Mouse (Mus musculus) intestine, embryonic 14.5 days (tissue): ENCODE results near the gene Cyp4f17. TPM values are rescaled to one million over a fixed set of nuclear protein-coding genes. Genes with fewer than 3 reads are reported as not detected.

Source experiments
- ATAC-seq: fragments of 200-750 bp; cut with Nextera tagmentation; replicated peaks from 2 replicates; pipeline ENCODE4 v1.8.0; 2017; ENCODE audit warnings: low read depth, moderate number of reproducible peaks, moderate TSS enrichment, moderate library complexity; ENCODE audit not compliant: low FRiP score, low TSS enrichment
- DNase-seq: peaks from one replicate; pipeline ENCODE4 v3.0.0-alpha.2; 2018; ENCODE audit warnings: low spot score
- H3K27ac ChIP-seq: fragments of 300-500 bp; sonication (generic); 2 replicates; pipeline ENCODE4 v1.5.1; 2014; ENCODE audit warnings: low read depth, mild to moderate bottlenecking, control low read depth
- H3K27me3 ChIP-seq: fragments of 300-500 bp; sonication (generic); replicated peaks from 2 replicates; pipeline ENCODE4 v1.6.1; 2014; ENCODE audit warnings: low read length, control low read depth; ENCODE audit not compliant: control insufficient read depth, insufficient read depth
- H3K36me3 ChIP-seq: fragments of 300-500 bp; sonication (generic); 2 replicates; pipeline ENCODE4 v1.6.1; 2014; ENCODE audit warnings: low read length, control low read depth; ENCODE audit not compliant: control insufficient read depth, insufficient read depth
- H3K4me1 ChIP-seq: fragments of 300-500 bp; sonication (generic); replicated peaks from 2 replicates; pipeline ENCODE4 v1.6.1; 2014; ENCODE audit warnings: low read length, control low read depth, mixed read lengths; ENCODE audit not compliant: control insufficient read depth, insufficient read depth
- H3K4me2 ChIP-seq: fragments of 300-500 bp; sonication (generic); 2 replicates; pipeline ENCODE4 v1.6.1; 2014; ENCODE audit warnings: low read length
- H3K4me3 ChIP-seq: fragments of 300-500 bp; sonication (generic); 2 replicates; pipeline ENCODE4 v1.5.1; 2014; ENCODE audit warnings: low read depth, low read length, control low read depth, mixed read lengths
- H3K9ac ChIP-seq: fragments of 300-500 bp; sonication (generic); 2 replicates; pipeline ENCODE4 v1.6.1; 2014; ENCODE audit warnings: mild to moderate bottlenecking, low read length
- H3K9me3 ChIP-seq: fragments of 300-500 bp; sonication (generic); 2 replicates; pipeline ENCODE4 v1.6.1; 2016; ENCODE audit warnings: low read length, control low read depth; ENCODE audit not compliant: control insufficient read depth
- WGBS: fragments of 180-500 bp; shearing (Covaris S2); extraction: QIAGEN DNeasy Blood & Tissue Kit; methylation state at CpG from one replicate; pipeline ENCODE4 v1.1.7; 2014; 5-methylcytosine and 5-hydroxymethylcytosine counted together
- polyA plus RNA-seq: library from polyadenylated mRNA; unstranded; fragments of >200 nt; fragmentation: Nextera tagmentation; extraction: Ambion mirVana; gene quantifications from 2 replicates; pipeline ENCODE4 v1.2.1, GENCODE M21; 2014

Gene Cyp4f17
- 6.9 and 7.7 TPM in 2 replicates for polyA plus RNA-seq

DNA sequence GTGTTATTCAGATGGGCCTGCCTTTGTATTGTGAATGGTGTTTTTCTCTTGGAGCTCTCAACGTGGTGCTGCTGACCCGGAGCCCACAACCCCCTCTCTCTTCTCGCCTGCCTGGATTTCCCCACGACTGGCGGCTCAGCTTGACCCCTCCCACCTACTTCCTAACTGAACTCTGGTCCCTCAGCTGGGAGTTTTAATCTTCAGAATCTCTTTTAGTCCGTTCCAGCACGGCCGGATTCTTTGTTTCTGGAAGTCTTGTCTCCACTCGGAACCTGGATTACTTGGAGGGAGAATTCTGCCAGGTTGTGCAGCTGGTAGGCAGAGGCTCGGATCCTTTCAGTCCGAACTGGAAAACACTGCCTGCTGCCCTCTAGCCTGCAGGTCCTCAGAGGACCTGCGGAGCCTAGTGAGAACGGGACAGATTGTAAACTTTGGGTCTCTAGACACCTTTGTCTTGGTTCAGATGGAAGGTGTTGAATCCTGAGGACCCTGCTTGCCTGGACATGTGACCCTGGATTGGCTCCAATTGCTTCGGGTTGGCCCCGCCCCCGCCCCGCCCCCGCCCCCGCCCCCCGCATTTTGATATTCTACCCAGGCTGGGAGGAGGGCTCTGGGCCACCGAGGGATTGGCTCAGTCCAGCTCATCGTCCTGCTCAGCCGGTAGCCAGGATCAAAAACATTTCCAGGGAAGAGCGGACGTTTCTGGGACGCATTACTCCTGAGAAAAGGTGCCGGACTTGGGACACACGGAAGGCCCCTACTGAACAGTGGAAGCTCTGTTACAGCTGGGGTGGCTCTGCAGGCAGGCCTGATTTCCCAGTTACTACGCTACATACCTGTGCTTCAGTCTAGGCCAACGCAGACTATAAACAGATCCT lies at the start of gene Cyp4f17:
Cyp4f17 (plus strand) TSS at position 200 of the 878 bp plus-strand sequence.
- ATAC-seq (peak; percentile 91), DNase-seq (peak; percentile 90)
- WGBS: under 1% methylated on average over 30 of the region's 30 CpGs

DNA sequence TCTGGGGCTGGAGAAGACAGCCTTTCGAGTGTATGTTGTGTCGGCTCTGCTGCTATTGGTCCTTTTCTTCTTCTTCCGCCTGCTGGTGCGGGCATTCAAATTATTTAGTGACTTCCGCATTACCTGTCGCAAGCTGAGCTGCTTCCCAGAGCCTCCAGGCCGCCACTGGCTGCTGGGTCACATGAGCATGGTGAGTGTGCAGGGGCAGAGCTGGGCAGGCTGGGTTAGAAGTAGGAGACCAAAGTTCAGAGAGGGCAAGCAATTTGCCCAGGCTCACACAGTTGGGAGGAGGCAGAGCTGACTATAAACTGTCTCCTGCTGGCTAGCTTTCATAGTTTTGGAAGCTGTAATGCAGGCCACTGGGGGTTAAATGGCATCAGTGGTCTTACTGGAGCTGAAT lies 37.4 kb upstream of the Cyp4f17 start:
- no peak for ATAC-seq
- 40% methylated on average over 7 of the region's 7 CpGs for WGBS
- DNase-seq: no peak
- Histone ChIP-seq H3K4me3 (no peak overlapping the region), H3K9ac (no peak overlapping the region), H3K27me3 (0 out of 2 replicates have a peak, but pooled peaks cover 2% of the 10 kb centered on the region), H3K4me2 (no peak overlapping the region), H3K36me3 (no peaks in the 10 kb centered on the region), H3K4me1 (no peaks in the 10 kb centered on the region), H3K27ac (no peak overlapping the region), H3K9me3 (no peaks in the 10 kb centered on the region)

More for the DNA sequence above, at the start of gene Cyp4f17:
- Histone ChIP-seq H3K27me3 (no peaks in the 10 kb centered on the region), H3K4me3 (peak within 1 kb of the TSS; percentile 57), H3K9me3 (no peaks in the 10 kb centered on the region), H3K27ac (peak within 1 kb of the TSS; percentile 81), H3K4me1 (peaks cover 12% of the 10 kb centered on the region), H3K4me2 (peak within 1 kb of the TSS; percentile 97), H3K36me3 (peaks cover 6% of the 10 kb centered on the region; the same call in 1 of the 2 replicates), H3K9ac (peak within 1 kb of the TSS; percentile 50)

DNA sequence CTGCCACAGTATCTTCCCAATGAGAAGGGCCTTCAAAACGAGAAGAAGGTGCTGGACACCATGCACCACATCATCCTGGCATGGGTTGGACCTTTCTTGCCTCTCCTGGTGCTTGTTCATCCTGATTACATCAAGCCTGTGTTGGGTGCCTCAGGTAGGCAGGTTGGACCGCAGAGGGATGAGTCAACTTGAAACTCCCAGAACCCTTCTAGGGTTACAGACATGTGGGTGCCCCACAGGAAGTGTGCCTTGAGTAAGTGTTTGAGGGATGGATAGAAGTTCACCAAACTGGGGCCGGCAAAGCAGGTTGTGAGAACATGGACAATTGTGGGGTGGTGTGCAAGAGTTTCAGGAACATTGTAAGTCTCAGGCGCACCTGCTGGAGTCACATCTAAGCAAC lies 35.1 kb upstream of the Cyp4f17 start:
- Histone ChIP-seq H3K9me3 (no peaks in the 10 kb centered on the region), H3K27ac (no peak overlapping the region), H3K9ac (no peak overlapping the region), H3K27me3 (no peaks in the 10 kb centered on the region), H3K4me3 (no peak overlapping the region), H3K36me3 (no peaks in the 10 kb centered on the region), H3K4me2 (no peak overlapping the region), H3K4me1 (no peaks in the 10 kb centered on the region)
- 80% methylated on average over 4 of the region's 4 CpGs for WGBS
- ATAC-seq (no peak), DNase-seq (no peak)

DNA sequence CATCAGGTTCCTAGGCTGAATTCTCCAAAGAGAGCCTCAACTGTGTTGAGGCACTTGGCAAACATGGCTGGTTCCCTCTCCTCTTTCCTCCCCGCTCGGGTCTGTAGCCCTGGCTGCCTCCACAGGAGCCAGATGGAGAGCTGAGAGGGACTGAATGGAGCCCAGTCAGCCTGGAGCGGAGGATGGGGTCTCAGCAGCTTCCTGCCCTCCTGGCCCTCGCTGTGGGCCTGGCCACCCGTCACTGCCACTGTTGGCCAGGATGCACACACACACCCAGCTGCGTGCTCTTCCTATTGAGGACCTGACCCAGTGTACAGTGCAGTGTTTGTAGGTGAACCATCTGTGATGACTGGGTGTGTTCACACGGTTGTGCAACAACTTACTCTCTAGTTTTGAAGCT lies 33.7 kb upstream of the Cyp4f17 start:
- H3K36me3 ChIP-seq: no peaks in the 10 kb centered on the region
- no peak overlapping the region for H3K4me2 ChIP-seq
- no peak overlapping the region for H3K9ac ChIP-seq
- H3K27ac ChIP-seq: no peak overlapping the region
- no peak for ATAC-seq
- H3K9me3 ChIP-seq: no peaks in the 10 kb centered on the region
- H3K27me3 ChIP-seq: no peaks in the 10 kb centered on the region
- no peaks in the 10 kb centered on the region for H3K4me1 ChIP-seq
- no peak overlapping the region for H3K4me3 ChIP-seq
- 68% methylated on average over 7 of the region's 7 CpGs for WGBS
- DNase-seq: no peak

DNA sequence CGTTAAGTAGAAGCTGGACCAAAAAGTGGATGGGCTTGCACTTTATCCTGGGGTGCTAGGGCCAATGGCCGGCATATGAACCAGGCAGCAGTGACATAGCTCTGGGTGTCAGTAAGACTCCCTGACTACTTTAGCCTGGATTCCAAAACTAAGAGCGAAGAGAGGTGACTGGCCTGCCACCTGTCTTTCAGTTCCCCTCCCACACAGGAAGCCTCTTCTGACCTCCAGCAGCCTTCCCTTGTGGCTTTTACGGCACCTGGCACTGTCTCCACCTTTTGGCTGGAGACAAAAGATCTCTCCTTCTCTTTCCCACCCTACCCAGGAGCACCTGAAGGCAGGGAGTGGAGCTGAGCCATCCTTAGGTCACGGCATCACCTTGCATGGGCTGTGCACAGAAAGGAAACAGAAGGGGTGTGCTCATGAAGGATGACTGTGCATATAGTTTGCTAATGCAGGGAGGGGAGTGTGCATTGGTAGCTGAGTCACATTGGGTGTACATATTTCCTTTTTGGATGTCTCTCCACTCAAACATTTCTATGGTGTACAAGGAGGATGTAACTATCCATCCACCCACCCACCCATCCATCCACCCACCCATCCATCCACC lies 30.8 kb upstream of the Cyp4f17 start:
- Histone ChIP-seq H3K27me3 (no peaks in the 10 kb centered on the region), H3K9ac (no peak overlapping the region), H3K36me3 (no peaks in the 10 kb centered on the region), H3K27ac (no peak overlapping the region), H3K4me3 (no peak overlapping the region), H3K9me3 (no peaks in the 10 kb centered on the region), H3K4me2 (no peak overlapping the region), H3K4me1 (no peaks in the 10 kb centered on the region)
- ATAC-seq (no peak), DNase-seq (no peak)
- 83% methylated on average over 5 of the region's 5 CpGs for WGBS

DNA sequence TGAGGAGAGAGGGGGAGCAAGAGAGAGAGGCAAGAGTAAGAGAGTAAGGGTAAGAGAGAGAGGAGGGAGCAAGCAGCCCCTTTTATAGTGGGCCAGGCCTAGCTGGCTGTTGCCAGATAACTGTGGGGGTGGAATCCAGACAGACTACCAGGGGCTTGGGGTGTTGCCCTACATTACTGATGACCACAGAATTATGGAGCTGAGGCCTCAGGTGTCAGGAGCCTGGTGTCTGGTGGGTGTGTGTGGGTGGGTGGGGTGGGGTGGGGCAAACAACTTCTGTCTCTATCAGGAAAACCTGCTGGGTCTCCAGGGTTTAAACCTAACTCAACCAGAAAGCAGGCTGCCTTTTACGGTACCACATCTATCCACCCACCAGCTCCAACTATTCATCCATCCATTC lies 28.6 kb upstream of the Cyp4f17 start:
- WGBS: 100% methylated on average over 1 of the region's 1 CpGs
- ATAC-seq (no peak), DNase-seq (no peak)
- no peak overlapping the region for H3K4me3 ChIP-seq
- peaks cover 5% of the 10 kb centered on the region for H3K27me3 ChIP-seq
- H3K27ac ChIP-seq: no peak overlapping the region
- no peaks in the 10 kb centered on the region for H3K36me3 ChIP-seq
- H3K4me2 ChIP-seq: no peak overlapping the region
- H3K9me3 ChIP-seq: no peaks in the 10 kb centered on the region
- no peaks in the 10 kb centered on the region for H3K4me1 ChIP-seq
- H3K9ac ChIP-seq: no peak overlapping the region

DNA sequence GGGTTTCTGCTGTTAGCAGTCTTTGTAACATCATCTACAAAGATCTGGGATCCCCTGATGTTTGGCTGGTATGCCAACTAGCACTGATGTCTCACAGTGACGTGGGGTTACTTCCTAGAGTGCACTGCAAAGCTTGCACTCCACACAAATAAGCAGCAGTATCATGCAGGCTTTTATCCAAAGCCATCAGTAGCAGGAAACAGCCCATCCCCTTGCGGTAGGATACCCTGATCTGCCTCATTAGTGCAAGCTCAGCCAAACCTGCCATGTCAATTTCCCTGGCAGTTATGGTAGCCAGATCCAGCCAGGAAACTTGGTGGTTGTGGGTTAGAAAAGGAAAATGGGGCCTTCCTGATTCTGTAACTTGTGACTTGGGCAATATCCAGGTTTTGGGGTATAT lies 27.1 kb upstream of the Cyp4f17 start:
- DNase-seq (no peak), ATAC-seq (no peak)
- no peak overlapping the region for H3K9ac ChIP-seq
- WGBS: 68% methylated on average over 2 of the region's 2 CpGs
- H3K4me2 ChIP-seq: no peak overlapping the region
- H3K27ac ChIP-seq: no peak overlapping the region
- no peaks in the 10 kb centered on the region for H3K36me3 ChIP-seq
- H3K4me3 ChIP-seq: no peak overlapping the region
- H3K9me3 ChIP-seq: no peaks in the 10 kb centered on the region
- H3K27me3 ChIP-seq: peaks cover 15% of the 10 kb centered on the region
- H3K4me1 ChIP-seq: no peaks in the 10 kb centered on the region

DNA sequence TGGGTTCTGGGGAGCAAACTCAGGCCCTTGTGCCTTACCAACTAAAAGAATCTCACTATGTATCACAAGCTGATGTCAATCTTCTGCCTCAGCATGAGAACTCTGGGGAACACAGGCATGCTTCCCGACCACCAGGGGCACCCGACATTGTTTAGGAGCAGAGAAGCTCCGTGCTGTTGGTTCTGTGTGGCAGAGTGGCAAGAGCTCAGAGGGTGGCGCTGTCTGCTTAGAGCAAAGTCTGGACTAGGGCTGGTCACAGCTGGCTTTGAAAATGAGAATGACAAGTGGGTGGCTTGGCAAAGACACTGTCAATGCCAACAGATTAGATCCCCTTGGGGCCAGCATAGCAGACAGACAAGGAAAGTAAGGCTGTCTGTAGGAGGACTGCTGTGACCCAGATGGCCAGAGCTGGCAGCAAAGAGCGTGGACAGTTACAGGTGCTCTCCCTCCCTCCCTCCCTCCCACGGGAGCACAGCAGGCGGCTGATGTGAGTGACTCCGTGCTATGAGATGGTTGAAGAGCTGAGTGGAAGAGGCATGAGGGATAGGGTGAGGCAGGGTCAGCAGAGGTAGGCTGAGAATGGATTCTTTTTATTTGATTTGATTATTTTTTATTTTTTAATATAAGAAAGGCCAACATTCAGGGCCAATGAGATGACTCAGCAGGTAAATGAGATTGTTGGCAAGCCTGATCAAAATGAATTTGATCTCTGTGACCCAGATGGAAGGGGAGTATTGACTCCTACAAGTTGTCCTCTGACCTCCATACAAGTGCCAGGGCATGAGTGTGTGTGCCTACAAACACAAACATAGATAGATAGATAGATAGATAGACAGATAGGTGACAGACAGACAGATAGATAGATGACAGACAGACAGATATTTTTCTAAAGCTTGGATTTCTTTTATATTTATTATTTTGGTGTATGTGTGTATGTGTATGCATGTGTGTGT lies 26.0 kb upstream of the Cyp4f17 start:
- Histone ChIP-seq H3K27me3 (peaks cover 21% of the 10 kb centered on the region), H3K9me3 (no peaks in the 10 kb centered on the region), H3K36me3 (no peaks in the 10 kb centered on the region), H3K27ac (no peak overlapping the region), H3K9ac (no peak overlapping the region), H3K4me1 (no peaks in the 10 kb centered on the region), H3K4me2 (no peak overlapping the region), H3K4me3 (no peak overlapping the region)
- no peak for DNase-seq
- 12% methylated on average over 8 of the region's 8 CpGs for WGBS
- no peak for ATAC-seq
